Mouse (Mus musculus) thymus, adult 2 months (tissue): Measurements from ENCODE around the gene Ube3a. TPM values are rescaled to one million over a fixed set of nuclear protein-coding genes. Genes with fewer than 3 reads are reported as not detected.
A peak's percentile ranks its signal among the peaks of the same experiment; 100 is the strongest.

Experiments
- DNase-seq: peaks from one replicate; pipeline ENCODE4 v3.0.0; 2021
- H3K27ac ChIP-seq: fragments of 200-500 bp; 2 replicates; pipeline ENCODE4 v1.5.1; 2012; ENCODE audit warnings: low read length, control low read depth; ENCODE audit not compliant: control insufficient read depth, insufficient read depth
- H3K27me3 ChIP-seq: fragments of 200-500 bp; 2 replicates; pipeline ENCODE4 v1.6.1; 2012; ENCODE audit warnings: mild to moderate bottlenecking, low read length, moderate library complexity, mixed read lengths; ENCODE audit not compliant: control insufficient read depth, insufficient read depth
- H3K36me3 ChIP-seq: fragments of 200-500 bp; 2 replicates; pipeline ENCODE4 v1.6.1; 2012; ENCODE audit warnings: mild to moderate bottlenecking, low read length, moderate library complexity; ENCODE audit not compliant: control insufficient read depth, insufficient read depth
- H3K4me1 ChIP-seq: fragments of 200-500 bp; replicated peaks from 2 replicates; pipeline ENCODE4 v1.6.1; 2012; ENCODE audit warnings: low read length; ENCODE audit not compliant: control insufficient read depth, insufficient read depth
- H3K4me3 ChIP-seq: fragments of 200-500 bp; 2 replicates; pipeline ENCODE4 v1.5.1; 2012; ENCODE audit warnings: mild to moderate bottlenecking, low read length, control low read depth, moderate library complexity; ENCODE audit not compliant: control insufficient read depth, insufficient read depth
- CTCF ChIP-seq: fragments of 200-500 bp; IDR thresholded peaks from 2 replicates; pipeline ENCODE4 v1.5.1; 2012; ENCODE audit warnings: mild to moderate bottlenecking, control low read depth, low read length, moderate library complexity, borderline replicate concordance; ENCODE audit not compliant: control insufficient read depth, poor library complexity, insufficient read depth; ENCODE audit errors: extremely low read depth
- POLR2A ChIP-seq: fragments of 200-500 bp; IDR thresholded peaks from 2 replicates; pipeline ENCODE4 v1.6.1; 2012; ENCODE audit warnings: mild to moderate bottlenecking, low read length, control low read depth, moderate library complexity; ENCODE audit not compliant: control insufficient read depth, poor library complexity, insufficient read depth; ENCODE audit errors: extremely low read depth
- WGBS: fragments of 180-500 bp; shearing (Covaris S2); methylation state at CpG from one replicate; pipeline ENCODE4 v1.1.7; 2018; 5-methylcytosine and 5-hydroxymethylcytosine counted together
- polyA plus RNA-seq: library from polyadenylated mRNA; depleted of rRNA; stranded (reverse); fragments of >200 nt; gene quantifications from 2 replicates; pipeline ENCODE4 v1.2.3, GENCODE M21; 2012; rRNA removed

The Ube3a gene
- 100 and 134 TPM in 2 replicates for polyA plus RNA-seq

- WGBS: under 1% methylated on average over 50 of the region's 50 CpGs
- Histone ChIP-seq H3K4me3 (peak within 1 kb of the TSS; percentile 59), H3K27ac (peak within 1 kb of the TSS; percentile 90), H3K36me3 (no peaks in the 10 kb centered on the region), H3K4me1 (no peaks in the 10 kb centered on the region), H3K27me3 (no peaks in the 10 kb centered on the region)
- peak; percentile 95 for DNase-seq
- TF ChIP-seq POLR2A (peak; percentile 83), CTCF (no peak)
Observed at GRCm38 (mm10) chr7:59228045-59228865, at the start of gene Ube3a. Gene Ube3a, plus strand, starts transcription at chr7:59228750.

GRCm38 (mm10) chr7:59192831-59193230 lies 35.7 kb upstream of the Ube3a start:
- no peak overlapping the region for H3K4me3 ChIP-seq
- H3K27me3 ChIP-seq: no peaks in the 10 kb centered on the region
- no peaks in the 10 kb centered on the region for H3K36me3 ChIP-seq

GRCm38 (mm10) chr7:59214911-59215310 lies 13.6 kb upstream of the Ube3a start:
- WGBS: 82% methylated on average over 1 of the region's 1 CpGs
- H3K4me3 ChIP-seq: no peak overlapping the region
- no peaks in the 10 kb centered on the region for H3K27me3 ChIP-seq
- DNase-seq: no peak
- no peaks in the 10 kb centered on the region for H3K4me1 ChIP-seq
- TF ChIP-seq POLR2A (no peak), CTCF (no peak)
- no peaks in the 10 kb centered on the region for H3K36me3 ChIP-seq
- no peak overlapping the region for H3K27ac ChIP-seq

More at GRCm38 (mm10) chr7:59192831-59193230, 35.7 kb upstream of the Ube3a start:
- DNase-seq: no peak
- no peak for TF ChIP-seq CTCF
- no peak for TF ChIP-seq POLR2A
- H3K4me1 ChIP-seq: no peaks in the 10 kb centered on the region
- no peak overlapping the region for H3K27ac ChIP-seq

DNA sequence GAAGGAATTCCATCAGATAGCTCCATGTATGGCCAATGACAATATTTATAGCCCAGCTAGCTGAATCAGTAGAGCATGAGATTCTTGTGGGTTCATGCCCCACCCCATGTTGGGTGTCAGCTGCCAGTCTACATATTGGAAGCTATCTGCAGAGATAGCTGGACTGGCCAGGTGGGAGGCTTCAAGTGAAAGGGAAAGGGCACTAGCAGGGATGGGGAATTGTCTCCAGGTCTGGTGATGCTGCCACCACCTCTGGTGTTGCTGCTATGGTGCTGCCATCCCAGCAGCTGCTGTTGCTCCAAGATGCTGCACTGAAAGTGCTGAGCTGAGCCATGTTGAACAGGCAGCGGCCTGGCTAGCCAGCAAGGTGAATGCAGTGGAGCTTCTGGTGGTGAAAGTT lies 7.3 kb upstream of the Ube3a start:
- TF ChIP-seq POLR2A (no peak), CTCF (no peak)
- no peak overlapping the region for H3K4me3 ChIP-seq
- H3K27ac ChIP-seq: no peak overlapping the region
- 96% methylated on average over 1 of the region's 1 CpGs for WGBS
- H3K27me3 ChIP-seq: no peaks in the 10 kb centered on the region
- no peaks in the 10 kb centered on the region for H3K36me3 ChIP-seq
- no peak for DNase-seq
- H3K4me1 ChIP-seq: no peaks in the 10 kb centered on the region

DNA sequence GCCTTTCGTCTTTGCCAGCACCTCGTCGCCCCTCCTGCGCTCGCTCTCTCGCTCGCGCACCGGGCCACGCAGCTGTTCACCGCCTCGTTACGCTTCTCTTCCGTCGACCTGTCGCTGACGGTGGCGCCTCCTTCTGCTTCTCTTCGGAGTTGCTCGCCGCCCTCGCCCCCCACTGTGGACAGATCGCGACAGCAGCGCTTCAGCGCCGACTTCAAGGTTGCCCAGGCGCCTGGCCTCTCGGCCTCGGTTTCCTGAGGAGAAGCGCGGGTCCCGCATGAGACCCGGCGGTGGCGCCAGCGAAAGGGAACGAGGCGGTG lies 274 bp downstream of the Ube3a start:
- WGBS: under 1% methylated on average over 39 of the region's 39 CpGs
- H3K27ac ChIP-seq: peak overlapping the region; percentile 70
- DNase-seq: peak; percentile 87
- no peaks in the 10 kb centered on the region for H3K27me3 ChIP-seq
- TF ChIP-seq CTCF (0 out of 2 replicates have a peak, but pooled peaks have one; percentile 54), POLR2A (no peak)
- H3K4me1 ChIP-seq: no peaks in the 10 kb centered on the region
- H3K4me3 ChIP-seq: peak overlapping the region; percentile 59
- no peaks in the 10 kb centered on the region for H3K36me3 ChIP-seq

- H3K36me3 ChIP-seq: no peaks in the 10 kb centered on the region
- peak overlapping the region; percentile 59 for H3K4me3 ChIP-seq
- TF ChIP-seq CTCF (no peak), POLR2A (no peak)
- no peaks in the 10 kb centered on the region for H3K4me1 ChIP-seq
- 1% methylated on average over 52 of the region's 52 CpGs for WGBS
- peak overlapping the region; percentile 70 for H3K27ac ChIP-seq
- DNase-seq: peak; percentile 61
- no peaks in the 10 kb centered on the region for H3K27me3 ChIP-seq
Observed at GRCm38 (mm10) chr7:59229183-59229911, 797 bp downstream of the Ube3a start.
